Mouse (Mus musculus) layer of hippocampus, postnatal 14 days (tissue): ENCODE measurements at regions not wholly inside any gene's neighbourhood (a gene's known extent, or its start where the extent isn't known, plus 50 kb on each side); places are given as distances from the start of the nearest gene placed in this dataset.
A peak's percentile ranks its signal among the peaks of the same experiment; 100 is the strongest.

Experiments used
- DNase-seq, 2 experiments: peaks; one replicate each; pipeline ENCODE4 v3.0.0; 2021 to 2022; ENCODE audit warnings: low spot score in 2 of 2, mixed read lengths in 1 of 2

DNA sequence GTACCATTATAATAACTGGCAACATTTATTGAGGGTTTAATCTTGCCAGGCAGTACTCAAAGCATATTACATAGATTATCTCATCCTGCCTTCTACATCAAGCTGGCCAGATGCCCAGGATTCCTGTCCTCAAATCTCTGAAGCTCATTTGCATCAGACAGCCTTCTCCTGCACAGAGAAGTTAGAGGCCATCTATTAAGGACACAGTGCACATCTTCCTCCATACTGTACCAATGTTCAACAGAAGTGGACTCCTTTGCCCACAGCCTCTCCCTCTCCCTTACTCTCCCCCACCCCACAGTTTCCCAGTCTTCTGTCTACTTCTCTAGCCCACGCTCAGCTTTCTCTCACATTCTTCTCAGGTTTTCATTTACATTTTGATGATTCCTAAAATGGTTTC, 277.3 kb upstream of the Zfp637 start:
- DNase-seq, result no peak

DNA sequence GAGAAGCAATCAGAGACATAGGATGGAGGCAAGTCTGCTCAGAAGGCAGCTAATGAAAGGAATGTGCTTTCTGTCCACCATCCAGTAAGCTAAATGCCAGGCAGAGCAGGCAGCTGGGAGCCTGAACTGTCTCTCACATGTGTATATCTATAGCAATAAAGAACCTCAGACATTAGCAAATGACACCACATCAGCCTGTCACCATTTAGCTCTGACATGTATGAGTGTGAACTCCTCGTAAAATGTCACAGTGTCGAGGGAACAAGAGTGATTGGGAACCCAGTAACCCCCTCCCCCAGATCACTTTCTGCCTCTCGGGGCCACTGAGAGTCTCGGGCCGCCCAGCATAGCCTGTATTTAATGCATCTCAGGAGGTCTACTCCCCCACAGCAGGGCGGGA, 274.2 kb upstream of the Zfp637 start:
- no peak for DNase-seq

DNA sequence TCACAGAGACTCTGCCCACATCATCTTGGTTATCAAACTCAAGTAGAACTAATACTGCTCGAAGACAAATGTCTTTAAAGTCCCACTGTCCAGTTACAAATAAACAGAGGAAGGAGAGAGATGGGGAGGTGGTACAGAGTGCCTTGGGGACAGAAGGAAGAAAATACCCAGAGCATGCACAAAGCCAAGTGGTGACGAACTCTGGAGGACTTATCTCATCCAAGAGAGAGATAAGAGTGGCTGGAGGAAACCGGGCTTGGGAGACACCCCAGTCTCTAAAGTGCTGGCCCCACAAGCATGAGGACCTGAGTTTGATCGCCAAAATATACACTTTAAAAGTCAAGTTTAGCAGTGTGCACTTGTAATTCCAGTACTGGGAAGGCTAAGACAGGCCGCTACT, 273.3 kb upstream of the Zfp637 start:
- no peak for DNase-seq

DNA sequence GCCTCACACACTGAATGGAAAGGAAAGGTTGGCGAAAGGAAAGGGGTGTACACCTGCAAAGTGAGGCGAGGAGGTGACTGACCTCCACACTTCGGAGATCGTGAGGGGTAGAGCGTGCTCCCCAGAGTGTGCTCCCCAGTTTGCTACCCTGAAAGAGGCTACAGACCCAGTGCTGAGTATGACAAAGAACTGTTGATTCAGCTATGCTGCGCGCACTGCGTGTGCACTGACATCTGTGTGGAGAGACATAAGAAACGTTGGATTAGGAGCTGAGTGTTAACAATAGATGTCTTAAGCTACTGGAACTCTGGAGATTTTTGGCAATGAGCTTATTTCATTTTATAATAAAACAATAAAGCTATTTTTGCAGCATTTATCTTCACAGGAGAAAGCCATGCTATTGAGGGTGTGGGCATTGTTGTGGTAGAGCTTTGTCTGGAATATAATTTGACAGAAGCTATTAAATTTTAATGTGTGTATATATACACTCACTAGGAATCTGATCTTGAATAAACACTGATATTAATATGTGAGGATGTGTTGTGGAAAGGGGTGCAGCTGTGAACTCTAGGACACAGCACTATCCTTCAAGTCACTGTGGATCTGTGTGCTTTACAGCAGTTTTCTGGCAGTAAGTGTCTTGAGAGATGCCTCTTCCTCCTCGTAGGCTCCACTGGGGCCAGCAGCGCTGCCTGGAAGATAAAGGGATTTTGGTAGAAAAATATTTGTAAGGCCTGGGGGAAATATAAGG, 271.2 kb upstream of the Zfp637 start:
- no peak for DNase-seq

DNA sequence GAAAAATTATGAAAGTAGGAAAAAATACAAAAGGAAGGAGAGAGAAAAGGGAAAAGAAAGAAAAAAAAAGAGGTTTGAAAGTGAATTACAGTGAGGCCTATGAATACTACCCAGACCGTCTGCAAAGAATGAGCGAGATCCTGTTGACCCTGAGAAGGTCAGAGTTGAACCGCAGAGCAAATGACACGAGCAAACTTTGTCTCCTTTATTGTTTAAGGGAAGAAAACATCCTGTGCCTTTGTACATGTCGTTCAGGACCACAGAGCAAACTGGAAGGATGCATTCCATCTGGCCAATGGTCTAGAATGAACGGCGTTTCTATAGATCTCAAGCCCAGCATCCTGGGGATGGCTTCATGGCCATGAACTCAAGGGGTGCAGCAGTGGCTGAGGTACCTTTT, 270.6 kb upstream of the Zfp637 start:
- DNase-seq, result no peak

DNA sequence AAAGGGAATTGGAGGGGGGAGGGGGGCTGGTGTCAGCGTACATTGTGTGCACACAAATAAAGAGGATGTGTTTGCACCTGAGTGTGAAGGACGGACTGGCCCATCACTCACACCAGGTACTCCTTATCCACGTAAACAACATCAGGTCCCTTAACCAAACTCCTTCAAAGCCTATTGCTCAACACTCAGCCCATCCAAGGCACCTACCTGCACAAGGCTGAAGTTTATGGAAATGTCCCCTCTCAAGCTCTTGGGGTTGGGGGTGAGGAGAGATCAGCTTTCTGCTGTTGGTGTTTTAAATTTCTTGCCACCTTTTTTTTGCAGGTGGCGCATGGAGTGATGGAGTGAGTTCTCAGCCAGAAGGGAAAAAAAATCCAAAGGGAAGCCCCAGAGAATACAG, 270.2 kb upstream of the Zfp637 start:
- no peak for DNase-seq

DNA sequence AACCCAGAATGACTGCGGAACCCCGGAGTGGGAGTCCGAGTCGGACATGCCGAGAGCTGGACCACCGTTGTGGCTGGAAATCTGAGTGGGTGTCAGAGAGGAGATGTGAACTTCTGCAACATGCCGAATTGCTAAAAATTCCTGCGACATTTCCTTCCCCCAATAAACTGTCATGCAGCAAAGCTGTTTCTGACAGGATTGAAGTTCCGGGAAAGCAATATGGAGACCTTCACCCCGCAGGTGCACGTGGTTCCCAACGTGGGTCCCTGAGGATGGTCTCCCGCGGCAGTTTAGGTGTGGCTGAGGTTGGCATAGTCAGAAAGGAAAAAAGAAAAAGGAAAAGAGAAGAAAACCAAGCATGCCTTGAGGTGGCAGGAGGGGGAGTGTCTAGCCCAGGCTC, 269.0 kb upstream of the Zfp637 start:
- DNase-seq, result no peak

DNA sequence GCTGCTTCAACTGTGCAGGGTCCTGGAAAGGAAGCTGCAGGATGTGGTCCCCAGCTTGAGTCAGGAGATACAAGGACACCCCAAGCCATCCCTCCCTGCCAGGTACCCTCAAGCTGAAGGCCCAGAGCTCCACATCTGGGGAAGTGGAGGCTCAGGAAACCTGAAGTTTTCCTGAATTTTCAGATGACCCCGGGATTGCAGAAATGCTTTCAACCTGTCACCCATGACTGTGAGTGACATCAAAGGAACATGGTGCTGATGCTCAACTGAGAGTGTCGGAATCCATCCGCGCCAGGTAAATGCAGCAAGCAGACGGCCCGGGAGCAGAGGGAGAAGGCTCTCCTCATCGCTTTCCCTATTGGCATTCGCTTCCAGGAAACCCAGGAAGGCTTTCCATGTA, 267.6 kb upstream of the Zfp637 start:
- DNase-seq, result no peak

DNA sequence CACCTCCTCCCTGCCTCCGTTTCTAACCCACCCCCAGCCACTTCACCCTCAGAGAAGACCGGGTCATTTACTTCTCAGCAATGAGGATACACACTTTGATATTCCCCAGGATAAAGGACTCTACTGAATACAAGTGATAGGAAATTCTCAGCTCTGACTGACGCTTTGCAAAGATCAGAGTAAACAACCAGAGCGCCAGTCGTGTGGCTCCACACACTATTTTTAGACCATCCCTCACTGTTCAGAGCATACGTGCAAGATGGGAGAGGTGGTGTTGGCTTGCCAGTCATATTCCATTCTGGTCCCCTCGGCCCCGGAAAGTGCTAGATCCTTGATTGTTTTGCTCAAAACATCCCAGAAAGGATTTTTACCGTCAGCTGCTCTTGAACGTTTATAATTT, 266.8 kb upstream of the Zfp637 start:
- no peak for DNase-seq

DNA sequence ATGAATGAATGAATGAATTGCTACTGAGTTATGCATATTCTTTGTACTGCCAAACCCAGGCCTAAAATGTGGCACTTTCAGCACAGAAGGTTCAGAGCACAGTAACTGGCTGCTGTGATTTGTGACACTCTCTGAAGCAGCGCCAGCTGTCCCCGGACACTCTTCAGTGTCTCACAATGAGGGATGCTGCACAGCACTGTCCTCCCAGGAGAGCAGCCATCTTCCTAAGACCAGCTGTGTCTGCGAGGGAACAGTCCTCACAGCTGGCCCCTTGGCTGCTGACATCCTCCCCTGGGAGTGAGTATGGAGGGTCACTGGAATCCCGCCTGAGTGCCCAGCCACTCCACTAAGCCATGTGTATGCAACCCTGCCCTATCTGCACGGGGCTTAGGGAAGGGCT, 265.9 kb upstream of the Zfp637 start:
- no peak for DNase-seq

DNA sequence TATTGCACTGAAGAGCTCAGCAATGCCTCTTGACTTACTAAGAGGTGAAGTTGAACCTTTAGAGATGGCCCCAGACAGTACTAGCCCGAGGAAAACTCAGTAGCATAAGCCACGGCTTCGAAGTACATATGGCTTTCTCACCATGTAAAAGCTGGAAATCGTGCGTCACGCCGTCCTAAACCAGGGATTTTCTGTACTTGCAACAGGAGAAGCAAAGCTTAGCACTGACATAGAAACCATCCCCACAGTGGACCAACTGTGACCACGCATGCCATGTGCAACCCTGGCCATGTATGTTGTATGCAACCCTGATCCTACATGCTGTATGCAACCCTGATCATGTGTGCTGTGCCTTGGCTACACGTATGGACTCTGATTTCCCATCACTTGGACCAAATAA, 265.0 kb upstream of the Zfp637 start:
- no peak for DNase-seq

DNA sequence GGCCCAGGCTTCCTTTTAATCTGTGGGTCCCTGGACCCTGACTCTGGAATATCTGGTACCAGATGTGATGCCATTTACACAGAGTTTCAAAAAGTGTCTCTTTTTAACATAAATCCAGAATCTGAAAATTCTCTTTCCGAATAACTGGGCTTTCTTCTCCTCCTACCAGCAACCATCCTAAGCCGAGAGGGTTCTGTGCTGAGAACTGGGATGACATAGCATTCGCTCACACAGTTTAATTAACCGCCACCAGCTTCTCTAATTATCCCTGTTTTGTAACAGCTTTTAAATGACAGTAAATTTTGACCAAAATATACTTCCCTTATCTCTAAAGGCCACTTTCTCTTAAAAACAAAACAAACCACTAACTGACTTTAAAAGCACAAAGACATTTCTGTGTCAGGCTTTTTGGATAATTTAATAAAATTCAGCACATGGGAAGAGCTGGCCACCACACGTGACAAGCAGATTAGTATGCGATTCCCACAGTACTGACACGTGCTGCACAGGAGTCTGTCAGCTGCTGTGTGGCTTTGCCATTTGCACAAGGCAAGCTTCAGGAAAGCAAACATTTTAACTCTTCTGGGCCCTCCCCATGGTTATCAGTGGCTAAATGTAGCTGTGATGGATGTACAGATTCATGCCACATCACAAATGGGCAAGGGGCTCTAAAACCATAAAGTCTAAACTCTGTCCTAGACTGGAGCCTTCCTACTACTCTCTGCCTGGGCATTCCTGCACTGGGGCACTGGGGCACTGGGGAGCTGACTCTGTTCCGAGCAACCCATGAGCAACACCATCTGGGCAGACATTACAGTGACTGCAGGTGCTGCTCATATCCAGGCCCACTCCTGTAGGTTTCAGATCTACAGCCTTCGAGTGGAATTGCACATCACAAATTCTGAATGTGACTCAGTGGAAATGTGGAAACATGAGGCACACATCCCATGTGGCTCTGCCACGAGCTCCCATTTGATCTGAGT, 263.1 kb upstream of the Zfp637 start:
- DNase-seq, result peak; percentile 20 to 41

DNA sequence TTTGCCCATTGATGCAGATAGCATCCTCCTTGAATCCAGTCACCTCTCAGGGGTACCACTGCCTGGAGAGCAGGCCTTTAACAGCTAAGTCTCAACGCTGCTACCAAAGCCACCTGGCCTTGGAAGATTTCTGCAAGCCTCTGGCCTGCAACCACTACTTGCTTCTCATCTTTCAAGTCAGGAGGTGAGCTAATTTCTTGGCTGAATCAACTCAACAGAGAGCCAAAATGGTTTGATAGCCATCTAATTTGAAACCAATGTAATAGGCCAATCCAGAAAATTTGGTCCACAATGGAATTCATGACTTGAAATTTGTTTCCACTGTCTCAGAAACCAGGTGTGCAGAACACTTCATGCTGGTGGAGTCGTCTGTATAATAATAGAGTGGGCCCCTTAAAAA, 260.0 kb upstream of the Zfp637 start:
- DNase-seq, result no peak

DNA sequence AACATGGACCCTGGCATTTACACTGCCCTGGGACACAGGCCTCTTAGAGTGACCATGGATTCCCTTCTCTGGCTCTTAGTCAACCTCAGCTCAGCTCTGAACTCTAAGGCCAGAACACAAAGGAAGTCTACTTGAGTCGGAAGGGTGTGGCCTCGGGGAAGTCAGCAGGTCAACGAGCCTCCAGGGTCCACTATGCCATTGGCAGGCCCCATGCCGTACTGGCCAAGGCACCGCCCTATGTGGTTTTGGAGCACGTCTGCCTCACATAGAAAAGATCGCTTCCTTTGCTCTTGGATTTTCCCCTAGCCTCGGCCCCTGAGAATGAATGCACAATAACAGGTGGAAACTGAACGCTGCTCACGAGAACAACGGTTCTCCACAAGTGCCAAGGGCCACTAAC, 257.9 kb upstream of the Zfp637 start:
- DNase-seq, result no peak

DNA sequence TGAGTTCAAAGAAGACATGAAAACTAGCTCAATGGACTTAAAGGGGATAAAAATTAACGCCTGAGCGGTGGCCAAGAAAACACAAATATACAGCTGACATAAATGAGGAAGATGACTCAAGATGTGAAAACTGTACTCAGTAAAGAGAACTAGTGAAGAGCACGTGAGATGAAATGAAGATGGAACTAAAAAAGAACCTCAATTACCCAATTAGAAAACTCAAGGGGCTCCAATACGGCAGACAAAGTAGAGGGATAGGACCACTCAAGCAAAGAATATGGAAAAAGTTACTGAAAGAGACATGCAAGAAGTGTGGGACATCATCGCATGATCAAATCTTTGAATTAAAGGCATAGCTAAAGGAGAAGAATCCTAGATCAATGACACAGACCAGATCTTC, 256.4 kb upstream of the Zfp637 start:
- no peak for DNase-seq

DNA sequence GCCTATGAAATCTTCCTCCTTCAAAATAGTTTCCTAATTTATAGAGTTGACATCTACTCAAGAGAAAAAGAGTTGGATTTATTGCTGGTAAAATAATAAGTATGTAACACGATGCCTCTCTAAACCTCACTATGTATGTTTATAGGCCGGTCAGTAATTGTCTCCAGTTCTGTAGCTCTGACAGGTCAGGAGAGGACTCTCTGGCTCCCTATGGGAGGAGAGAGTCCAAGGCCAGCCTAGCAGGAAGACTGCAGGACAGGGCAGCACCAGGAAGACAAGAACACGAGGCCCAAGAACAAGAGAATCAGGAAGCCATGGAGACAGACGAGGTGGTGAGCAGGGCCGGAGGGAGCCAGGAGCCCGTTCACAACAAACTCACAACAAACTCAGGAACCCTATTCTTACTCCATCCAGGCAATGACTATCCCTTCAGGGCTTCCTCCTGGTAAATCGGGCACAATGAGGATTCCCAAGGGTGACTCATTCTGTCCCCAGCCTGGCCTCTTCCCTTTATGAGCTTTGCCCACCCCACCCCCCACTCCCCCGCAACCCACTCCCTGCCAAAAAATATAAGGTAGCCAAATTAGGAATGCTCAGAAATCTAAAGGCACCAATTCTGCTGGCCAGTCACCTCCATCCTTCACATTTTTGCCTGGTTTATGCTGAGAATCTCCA, 244.7 kb upstream of the Zfp637 start:
- no peak for DNase-seq

DNA sequence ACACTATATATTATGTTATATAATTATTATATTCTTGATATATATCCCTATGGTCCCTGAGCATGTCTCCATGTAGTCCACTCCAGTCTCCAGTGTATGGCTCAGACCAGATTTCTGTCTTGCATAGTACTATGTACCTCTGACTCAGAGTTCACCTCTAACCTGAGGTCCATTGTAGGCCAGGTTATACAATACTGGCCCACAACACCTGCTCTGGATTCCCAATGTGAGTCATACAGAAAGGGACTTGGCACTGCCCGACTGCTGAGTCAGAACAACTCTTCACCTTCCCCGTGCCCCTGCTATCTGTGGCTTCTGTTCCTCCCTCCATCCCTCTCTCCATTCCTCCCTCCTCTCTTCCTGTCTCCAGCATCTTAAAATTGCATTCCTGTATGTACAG, 236.1 kb upstream of the Zfp637 start:
- DNase-seq, result no peak

DNA sequence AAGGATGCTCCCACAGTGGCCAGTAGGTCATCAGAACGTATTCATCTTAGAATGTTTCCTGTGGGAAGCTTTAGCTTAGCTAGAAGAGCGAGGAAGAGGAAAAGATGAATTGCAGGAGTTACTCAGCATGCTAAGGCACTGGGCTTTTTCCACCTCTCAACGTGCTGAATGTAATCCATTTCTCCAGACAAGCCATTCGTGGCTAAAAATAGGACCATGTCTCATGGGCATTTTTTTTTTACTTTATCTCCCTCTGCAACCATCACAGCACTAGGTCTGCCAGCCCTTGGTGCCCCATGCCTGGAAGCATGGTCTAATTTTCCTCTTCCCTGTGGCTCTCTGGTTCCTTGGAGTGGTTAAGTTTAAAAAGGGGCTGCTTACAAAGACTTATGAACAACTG, 235.3 kb upstream of the Zfp637 start:
- no peak for DNase-seq

DNA sequence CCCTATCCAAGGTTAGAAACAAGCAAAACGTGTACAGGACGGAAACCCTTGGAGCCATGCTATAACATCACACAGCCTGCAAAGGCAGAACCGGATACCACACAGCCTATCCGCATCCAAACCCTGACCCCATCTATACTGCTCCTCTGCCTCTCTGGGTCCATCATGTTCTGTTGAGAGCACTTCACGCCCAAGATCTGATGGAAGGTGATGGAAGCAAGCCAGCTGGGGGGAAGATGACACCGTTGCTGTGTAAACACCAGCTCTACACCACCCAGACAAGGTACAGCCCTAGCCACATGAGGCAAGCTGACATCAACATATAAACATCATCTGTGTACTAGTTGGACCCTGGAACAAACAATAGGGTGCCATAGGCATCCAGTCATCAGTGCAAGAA, 234.8 kb upstream of the Zfp637 start:
- DNase-seq, result no peak

DNA sequence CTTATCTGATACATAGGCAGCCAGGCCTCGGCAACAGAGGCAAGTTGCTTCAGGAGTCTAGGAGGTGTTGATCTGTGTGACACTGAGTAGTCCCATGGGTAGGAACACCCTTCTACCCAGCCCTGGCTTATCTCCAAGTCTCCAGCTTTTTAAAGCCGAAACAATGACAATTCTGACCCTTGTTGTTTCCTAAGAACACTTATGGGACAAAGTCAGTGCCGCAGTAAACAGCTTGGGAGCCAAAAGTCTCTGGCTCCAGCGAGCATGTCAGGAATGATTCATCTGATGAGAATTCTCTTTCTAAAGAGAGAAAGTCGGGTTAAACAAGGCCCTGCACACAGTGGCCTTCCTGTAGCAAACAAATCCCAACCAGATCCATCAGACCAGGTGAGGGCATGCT, 234.0 kb upstream of the Zfp637 start:
- no peak for DNase-seq

DNA sequence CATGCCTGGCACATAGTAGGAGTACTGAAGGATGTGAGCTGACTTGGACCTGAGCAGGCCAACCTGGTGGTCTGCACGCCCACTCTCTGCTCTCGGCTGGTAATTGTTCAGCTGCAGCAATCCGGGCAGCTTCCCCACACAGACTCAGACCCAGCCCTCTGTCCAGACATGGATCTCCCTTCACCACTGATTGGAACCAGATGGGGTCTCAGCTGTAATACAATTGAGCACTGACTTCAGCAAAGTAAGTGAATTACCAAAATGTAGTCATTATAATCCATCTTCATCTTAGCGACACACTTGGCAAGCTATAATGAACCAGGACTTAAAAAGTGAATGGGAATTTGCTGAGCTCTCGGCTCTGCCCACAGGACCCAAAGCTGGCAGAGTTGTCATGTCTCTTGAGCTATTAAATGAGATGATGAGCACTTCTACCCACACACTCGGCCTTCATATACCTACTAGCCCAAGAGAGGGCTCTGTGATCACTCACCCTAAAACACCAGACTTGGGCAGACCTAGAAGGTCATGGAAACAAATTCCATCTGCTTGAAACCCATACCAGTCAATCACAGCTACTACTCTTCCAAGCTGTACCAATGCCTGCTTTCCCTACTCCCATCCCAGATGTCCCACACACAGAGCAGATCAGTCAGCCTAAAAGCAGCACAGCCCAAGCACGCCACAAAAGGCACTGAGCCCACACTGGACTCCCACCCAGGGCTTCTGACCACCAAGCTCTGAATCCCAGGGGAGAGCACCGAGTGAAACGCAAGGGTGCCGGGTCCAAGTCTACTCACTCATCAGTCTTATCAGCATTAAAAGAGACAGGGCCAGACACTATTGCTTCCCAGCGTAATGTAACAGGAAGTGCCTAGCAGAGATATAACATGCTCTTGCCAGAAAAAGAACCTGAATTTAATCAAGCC, 231.2 kb upstream of the Zfp637 start:
- no peak for DNase-seq
